Mouse (Mus musculus) retina, embryonic 14.5 days (tissue): ENCODE measurements at regions not wholly inside any gene's neighbourhood (a gene's known extent, or its start where the extent isn't known, plus 50 kb on each side); places are given as distances from the start of the nearest gene placed in this dataset.
A peak's percentile ranks its signal among the peaks of the same experiment; 100 is the strongest.

Experiments used
- DNase-seq: peaks from one replicate; pipeline ENCODE4 v3.0.0-alpha.2; 2015; ENCODE audit warnings: low spot score

GRCm38 (mm10) chr11:18165609-18166347 lies 212.1 kb upstream of the Etaa1 start:
- DNase-seq = no peak

DNA sequence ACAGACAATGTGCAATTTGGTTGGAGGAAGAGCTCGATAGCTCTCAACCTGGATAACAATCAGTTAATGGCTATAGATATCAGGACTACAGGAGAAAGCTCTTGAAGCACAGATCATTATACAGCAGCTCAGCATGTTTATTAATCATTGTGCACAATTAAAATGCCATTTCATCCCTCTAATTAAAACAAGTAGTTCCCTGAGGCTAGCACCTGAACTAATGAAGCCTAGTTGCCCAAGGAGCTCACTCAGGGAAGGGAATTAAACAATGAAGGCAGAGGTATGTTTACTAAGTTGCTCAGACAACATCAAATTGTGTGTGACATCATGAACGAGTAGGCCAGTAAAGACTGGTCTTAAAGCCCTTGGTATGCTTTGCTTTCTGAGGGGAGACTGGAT lies 210.3 kb upstream of the Etaa1 start:
- DNase-seq = no peak

GRCm38 (mm10) chr11:18163156-18164024 lies 209.7 kb upstream of the Etaa1 start:
- no peak for DNase-seq

DNA sequence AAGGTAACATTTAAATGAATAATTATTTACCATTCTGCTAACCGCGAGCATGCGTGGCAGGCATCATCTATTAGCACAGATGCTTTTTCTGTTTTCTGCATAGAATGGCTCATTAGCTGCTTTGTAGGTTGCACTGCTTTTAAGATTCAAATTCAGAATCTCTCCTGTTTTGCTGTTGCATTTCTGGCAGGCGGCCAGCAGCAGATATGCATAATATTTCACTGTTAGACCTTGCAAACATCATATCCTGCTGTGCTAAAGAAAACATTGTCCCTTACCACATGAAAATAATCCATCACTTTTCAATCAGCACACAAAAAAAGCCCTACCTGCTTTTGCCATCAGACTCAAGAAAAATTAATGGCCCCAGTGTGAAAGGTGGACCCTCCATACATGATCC lies 202.8 kb upstream of the Etaa1 start:
- no peak for DNase-seq

- DNase-seq = peak; percentile 76
Measured at GRCm38 (mm10) chr11:18151788-18152563, 198.3 kb upstream of the Etaa1 start.

DNA sequence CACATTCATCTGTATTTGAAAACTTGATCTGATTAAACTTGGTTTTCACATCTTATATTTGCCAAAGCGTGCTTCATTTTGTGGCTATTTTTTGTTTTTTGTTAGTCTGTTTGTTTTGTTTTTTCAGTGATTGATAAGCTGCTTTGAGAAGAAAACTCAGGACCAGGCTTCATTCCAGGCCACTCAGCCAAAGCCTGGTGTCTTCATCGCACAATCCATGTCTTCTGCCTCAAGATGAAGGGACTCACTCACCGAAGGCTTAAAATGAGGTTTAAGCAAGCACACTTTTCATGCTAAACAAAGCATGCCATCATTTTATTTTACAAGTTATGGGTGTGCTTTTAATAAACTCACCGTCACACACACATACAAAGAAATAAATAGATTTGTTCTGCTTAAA lies 197.7 kb upstream of the Etaa1 start:
- DNase-seq = no peak

GRCm38 (mm10) chr11:18127488-18127887 lies 173.8 kb upstream of the Etaa1 start:
- DNase-seq = no peak

DNA sequence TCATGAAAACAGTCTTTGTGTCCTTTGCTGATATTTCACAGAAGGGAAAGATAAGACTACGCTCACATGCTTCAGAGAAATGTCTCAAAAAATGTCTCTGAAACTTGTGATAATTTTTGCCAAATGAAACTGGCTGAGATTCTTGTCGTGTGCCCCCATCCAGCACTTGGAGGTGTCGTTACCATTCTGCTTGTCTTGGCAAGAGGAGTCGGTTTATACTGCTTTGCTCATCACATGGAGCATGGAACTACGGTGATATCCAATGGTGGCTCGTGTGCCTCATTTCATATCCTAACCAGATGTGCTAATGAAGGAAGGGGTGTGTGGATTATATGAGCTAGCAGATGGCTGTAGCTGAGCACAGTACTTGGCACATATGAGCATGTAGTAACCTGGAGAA lies 169.4 kb upstream of the Etaa1 start:
- DNase-seq = no peak

GRCm38 (mm10) chr11:18122616-18123015 lies 168.9 kb upstream of the Etaa1 start:
- DNase-seq = no peak

DNA sequence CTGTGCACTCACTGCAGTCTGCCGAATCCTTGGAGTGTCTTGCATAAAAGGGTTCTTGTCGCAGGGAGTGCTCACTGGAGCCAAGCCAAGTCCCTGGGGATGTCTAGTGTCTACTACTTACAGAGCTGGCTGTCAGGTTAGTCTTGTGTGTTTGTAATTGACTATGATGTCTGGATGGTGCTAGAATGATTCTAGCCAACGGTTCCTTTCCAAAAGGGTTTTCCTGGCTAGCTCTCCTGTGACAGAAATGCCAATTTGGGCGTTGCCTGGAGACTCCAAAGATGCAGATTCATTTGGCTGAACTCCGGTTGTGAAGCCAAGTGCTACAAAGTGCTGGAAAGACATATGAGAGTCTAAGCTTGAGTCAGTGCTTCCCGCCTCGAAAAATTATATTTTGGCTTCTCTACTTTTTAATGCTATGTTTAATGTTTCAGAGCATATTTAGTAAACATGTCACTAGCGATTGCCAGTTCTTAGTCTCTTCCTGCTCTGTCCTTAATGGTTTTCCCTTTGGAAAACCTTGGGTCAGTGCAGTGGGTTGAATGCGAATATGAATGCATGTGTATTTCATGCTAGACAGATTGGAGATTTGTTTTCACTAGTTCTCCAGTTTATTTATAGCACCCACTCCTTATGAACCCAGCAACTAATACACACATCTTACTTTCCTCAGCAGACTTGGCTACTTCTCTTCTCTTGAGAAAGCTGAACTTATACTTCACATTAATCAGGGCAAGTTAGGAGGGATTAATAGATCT lies 162.2 kb upstream of the Etaa1 start:
- no peak for DNase-seq

- no peak for DNase-seq
Measured at GRCm38 (mm10) chr11:18102841-18103240, 149.2 kb upstream of the Etaa1 start.

DNA sequence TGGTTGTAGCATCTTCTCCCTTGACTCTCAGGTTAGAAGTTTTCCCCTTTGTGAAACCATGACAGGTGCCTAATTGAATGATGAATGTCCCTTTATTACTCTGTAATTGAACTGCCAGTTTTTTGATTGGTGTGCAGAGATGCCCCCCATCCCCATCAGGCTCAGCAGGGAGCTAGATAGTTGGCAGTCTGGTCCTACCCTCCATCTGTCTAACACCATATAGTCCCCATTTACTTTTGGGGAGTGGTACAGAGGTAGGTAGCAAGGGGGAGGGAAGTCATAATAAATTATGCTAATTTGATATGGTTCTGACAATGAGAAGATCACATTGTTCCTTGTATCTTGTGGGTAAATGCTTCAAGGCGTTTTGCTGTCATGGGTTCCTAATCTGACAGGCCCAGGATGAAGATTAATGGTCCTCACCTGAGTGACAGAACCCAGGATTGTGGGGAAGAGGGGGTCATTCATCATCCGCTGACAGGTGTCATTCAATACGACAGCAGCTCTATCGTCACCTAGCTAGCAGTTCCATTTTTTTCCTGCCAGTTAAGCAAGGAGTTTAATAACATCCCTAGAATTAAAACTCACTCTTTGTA lies 122.3 kb upstream of the Etaa1 start:
- DNase-seq = no peak

GRCm38 (mm10) chr11:18070586-18071306 lies 117.1 kb upstream of the Etaa1 start:
- no peak for DNase-seq

DNA sequence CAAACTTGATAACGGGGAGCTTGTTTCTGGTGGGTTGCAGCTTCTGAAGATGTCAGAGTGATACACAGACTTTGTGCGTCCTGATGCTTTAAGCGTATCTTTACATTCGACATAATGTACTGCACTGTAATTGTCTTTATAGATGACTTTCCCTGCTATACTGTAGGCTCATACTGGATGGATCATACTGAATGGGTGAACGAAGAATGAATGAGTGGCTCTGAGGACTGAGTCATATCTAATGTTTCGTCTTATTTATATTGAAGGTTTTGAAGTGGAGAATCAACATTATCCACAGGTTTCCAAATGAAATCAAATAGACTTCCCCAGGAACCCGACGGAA lies 116.3 kb upstream of the Etaa1 start:
- no peak for DNase-seq

DNA sequence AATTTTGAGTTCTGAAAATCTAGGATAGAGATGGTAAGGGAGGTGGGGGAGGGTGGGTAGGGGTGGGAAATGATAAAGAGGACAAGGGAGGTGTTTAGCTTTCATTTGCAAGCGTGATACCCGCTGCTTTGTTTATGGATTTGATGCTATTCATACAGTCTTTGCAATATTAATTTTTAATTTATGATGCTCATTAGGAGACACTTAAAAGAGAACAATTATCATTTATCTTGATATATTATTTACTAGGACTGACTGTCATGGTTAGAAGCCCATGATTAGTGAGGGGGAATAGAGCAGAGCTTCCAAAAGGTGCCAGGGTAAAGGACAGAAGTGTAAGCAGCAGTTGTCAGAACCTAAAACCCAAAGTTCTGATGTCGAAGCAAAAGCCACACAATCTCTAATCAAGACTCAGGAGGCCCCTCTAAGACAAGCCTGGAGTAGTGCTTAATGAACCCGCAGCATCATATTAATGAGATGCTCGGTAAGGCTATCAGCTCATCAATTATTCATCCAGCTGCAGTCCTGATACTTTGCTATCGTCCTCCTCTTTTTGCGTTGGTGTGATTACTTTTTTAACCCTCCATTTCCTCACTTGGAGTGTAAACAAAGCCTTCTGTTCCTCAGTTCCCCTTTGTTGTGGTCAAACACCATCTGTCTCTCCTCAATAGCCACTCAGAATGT lies 115.8 kb upstream of the Etaa1 start:
- DNase-seq = peak; percentile 43

- no peak for DNase-seq
Measured at GRCm38 (mm10) chr11:18068085-18068484, 114.4 kb upstream of the Etaa1 start.

DNA sequence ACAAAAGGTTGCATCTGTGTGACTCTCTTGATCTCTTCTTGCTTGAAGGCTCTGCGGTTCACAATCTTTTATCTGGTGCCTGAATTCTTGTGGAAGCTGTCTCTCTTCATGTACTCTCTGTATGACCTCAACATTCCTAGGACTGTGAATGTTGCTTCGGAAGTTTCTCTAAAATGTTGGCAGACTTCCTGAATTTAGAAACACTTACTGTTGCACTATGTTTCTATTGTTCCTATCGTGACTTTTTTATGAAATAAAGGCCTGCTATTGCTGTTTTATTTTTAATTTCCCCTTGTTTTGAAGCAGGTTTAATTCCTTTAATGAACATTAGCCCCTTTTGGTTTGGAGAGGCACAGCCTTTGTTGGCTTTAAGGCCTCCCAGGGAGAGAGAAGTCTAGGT lies 114.0 kb upstream of the Etaa1 start:
- DNase-seq = no peak

- no peak for DNase-seq
Measured at GRCm38 (mm10) chr11:18041589-18041988, 87.9 kb upstream of the Etaa1 start.

DNA sequence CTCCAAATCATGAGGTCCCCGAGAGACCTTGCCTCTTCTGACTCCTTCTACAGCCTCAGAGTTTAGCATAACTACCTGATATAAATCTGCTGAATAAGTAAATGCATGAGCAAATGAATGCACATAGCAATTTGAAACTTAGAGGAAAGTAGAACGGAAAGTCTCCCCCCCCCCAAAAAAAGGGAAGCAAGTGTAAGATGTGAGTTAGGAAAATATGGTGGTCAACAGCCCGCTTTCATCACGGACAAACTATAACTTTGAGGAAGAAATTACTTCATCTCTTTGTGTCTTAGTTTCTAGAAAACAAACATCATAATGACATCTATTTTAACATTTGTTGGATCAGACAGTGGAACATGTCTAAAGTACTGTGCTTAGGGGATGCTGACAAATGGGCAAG lies 77.4 kb upstream of the Etaa1 start:
- no peak for DNase-seq

GRCm38 (mm10) chr11:18022065-18022464 lies 68.4 kb upstream of the Etaa1 start:
- DNase-seq = no peak
